Mouse (Mus musculus) liver, postnatal 0 days (tissue): ENCODE data around the gene Wdr60. TPM values are rescaled to one million over a fixed set of nuclear protein-coding genes. Genes with fewer than 3 reads are reported as not detected.
A peak's percentile ranks its signal among the peaks of the same experiment; 100 is the strongest.

Source experiments
- ATAC-seq: fragments of 200-750 bp; cut with Nextera tagmentation; 2 replicates; pipeline ENCODE4 v1.8.0; 2017; ENCODE audit warnings: mild to moderate bottlenecking, moderate library complexity
- DNase-seq: peaks from one replicate; pipeline ENCODE4 v3.0.0-alpha.2; 2016
- H3K27ac ChIP-seq: fragments of 300-500 bp; sonication (generic); 2 replicates; pipeline ENCODE4 v1.5.1; 2014; ENCODE audit warnings: antibody characterized with exemption, moderate library complexity, mild to moderate bottlenecking, low read depth
- H3K27me3 ChIP-seq: fragments of 300-500 bp; sonication (generic); 2 replicates; pipeline ENCODE4 v1.6.1; 2014; ENCODE audit warnings: low read length, control low read depth, mixed read lengths; ENCODE audit not compliant: insufficient read depth
- H3K36me3 ChIP-seq: fragments of 300-500 bp; sonication (generic); replicated peaks from 2 replicates; pipeline ENCODE4 v1.6.1; 2014; ENCODE audit warnings: mild to moderate bottlenecking, control low read depth, low read length, moderate library complexity, mixed read lengths; ENCODE audit not compliant: insufficient read depth
- H3K4me1 ChIP-seq: fragments of 300-500 bp; sonication (generic); 2 replicates; pipeline ENCODE4 v1.6.1; 2014; ENCODE audit warnings: antibody characterized with exemption, mild to moderate bottlenecking, control low read depth; ENCODE audit not compliant: insufficient read depth
- H3K4me2 ChIP-seq: fragments of 300-500 bp; sonication (generic); 2 replicates; pipeline ENCODE4 v1.6.1; 2014; ENCODE audit warnings: low read depth, mild to moderate bottlenecking, low read length, moderate library complexity, mixed read lengths
- H3K4me3 ChIP-seq: fragments of 300-500 bp; sonication (generic); 2 replicates; pipeline ENCODE4 v1.5.1; 2014; ENCODE audit warnings: low read depth, low read length
- H3K9ac ChIP-seq: fragments of 300-500 bp; sonication (generic); replicated peaks from 2 replicates; pipeline ENCODE4 v1.6.1; 2014; ENCODE audit warnings: mild to moderate bottlenecking, moderate library complexity
- H3K9me3 ChIP-seq: fragments of 300-500 bp; sonication (generic); 2 replicates; pipeline ENCODE4 v1.6.1; 2016; ENCODE audit warnings: mild to moderate bottlenecking, control low read depth, low read length, mixed read lengths
- CTCF ChIP-seq: sonication (generic); IDR thresholded peaks from 2 replicates; pipeline ENCODE4 v1.5.1; 2016; ENCODE audit warnings: antibody characterized with exemption, low read depth
- EP300 ChIP-seq: IDR thresholded peaks from 2 replicates; pipeline ENCODE4 v1.6.1; 2016; ENCODE audit warnings: antibody characterized with exemption, low read depth, mild to moderate bottlenecking
- WGBS: fragments of 180-500 bp; shearing (Covaris S2); extraction: QIAGEN DNeasy Blood & Tissue Kit; methylation state at CpG from one replicate; pipeline ENCODE4 v1.1.7; 2014; ENCODE audit not compliant: insufficient replicate concordance; 5-methylcytosine and 5-hydroxymethylcytosine counted together
- polyA plus RNA-seq: library from polyadenylated mRNA; unstranded; fragments of >200 nt; fragmentation: Nextera tagmentation; extraction: Ambion mirVana; gene quantifications from 2 replicates; pipeline ENCODE4 v1.2.1, GENCODE M21; 2015

The Wdr60 gene
- polyA plus RNA-seq, 1 experiment from 2014 or later: 4.2 TPM

GRCm38 (mm10) chr12:116183212-116183935 is 79.4 kb downstream of the Wdr60 start:
- no peaks in the 10 kb centered on the region for H3K27me3 ChIP-seq
- ATAC-seq: no peak

GRCm38 (mm10) chr12:116182376-116182775 is 80.4 kb downstream of the Wdr60 start:
- H3K9ac ChIP-seq: no peak overlapping the region
- no peaks in the 10 kb centered on the region for H3K27me3 ChIP-seq

More at GRCm38 (mm10) chr12:116183212-116183935, 79.4 kb downstream of the Wdr60 start:
- Histone ChIP-seq H3K9ac (no peak overlapping the region), H3K27ac (no peak overlapping the region), H3K4me1 (no peaks in the 10 kb centered on the region), H3K9me3 (no peaks in the 10 kb centered on the region), H3K36me3 (no peaks in the 10 kb centered on the region), H3K4me2 (no peak overlapping the region), H3K4me3 (no peak overlapping the region)
- no peak for DNase-seq
- 72% methylated on average over 6 of the region's 6 CpGs for whole genome bisulfite sequencing
- TF ChIP-seq EP300: no peak
- no peak for TF ChIP-seq CTCF

GRCm38 (mm10) chr12:116181436-116182050 is 81.3 kb downstream of the Wdr60 start:
- no peaks in the 10 kb centered on the region for H3K4me1 ChIP-seq

More at GRCm38 (mm10) chr12:116182376-116182775, 80.4 kb downstream of the Wdr60 start:
- H3K4me3 ChIP-seq: no peak overlapping the region
- H3K36me3 ChIP-seq: no peaks in the 10 kb centered on the region
- DNase-seq (no peak), ATAC-seq (no peak)
- no peak overlapping the region for H3K4me2 ChIP-seq
- no peaks in the 10 kb centered on the region for H3K9me3 ChIP-seq
- no peak overlapping the region for H3K27ac ChIP-seq
- H3K4me1 ChIP-seq: no peaks in the 10 kb centered on the region
- TF ChIP-seq EP300 (no peak), CTCF (no peak)

GRCm38 (mm10) chr12:116176930-116177329 is 85.9 kb downstream of the Wdr60 start:
- 66% methylated on average over 3 of the region's 3 CpGs for WGBS
- H3K27me3 ChIP-seq: no peaks in the 10 kb centered on the region
- no peak for ATAC-seq

More at GRCm38 (mm10) chr12:116181436-116182050, 81.3 kb downstream of the Wdr60 start:
- DNase-seq (no peak), ATAC-seq (no peak)
- Histone ChIP-seq H3K4me3 (no peak overlapping the region), H3K27me3 (no peaks in the 10 kb centered on the region), H3K9me3 (no peaks in the 10 kb centered on the region), H3K27ac (no peak overlapping the region), H3K9ac (no peak overlapping the region), H3K36me3 (no peaks in the 10 kb centered on the region), H3K4me2 (no peak overlapping the region)
- TF ChIP-seq EP300 (no peak), CTCF (no peak)
- WGBS: 64% methylated on average over 4 of the region's 4 CpGs

GRCm38 (mm10) chr12:116169666-116170065 is 93.2 kb downstream of the Wdr60 start:
- ATAC-seq: no peak
- H3K27ac ChIP-seq: no peak overlapping the region
- H3K36me3 ChIP-seq: no peaks in the 10 kb centered on the region
- DNase-seq: no peak
- no peak overlapping the region for H3K4me3 ChIP-seq
- H3K4me2 ChIP-seq: no peak overlapping the region
- H3K9me3 ChIP-seq: no peaks in the 10 kb centered on the region
- 47% methylated on average over 5 of the region's 5 CpGs for WGBS
- H3K27me3 ChIP-seq: no peaks in the 10 kb centered on the region
- H3K9ac ChIP-seq: no peak overlapping the region
- no peak for TF ChIP-seq CTCF
- TF ChIP-seq EP300: no peak
- H3K4me1 ChIP-seq: no peaks in the 10 kb centered on the region

More at GRCm38 (mm10) chr12:116176930-116177329, 85.9 kb downstream of the Wdr60 start:
- Histone ChIP-seq H3K4me2 (no peak overlapping the region), H3K9ac (no peak overlapping the region), H3K4me1 (no peaks in the 10 kb centered on the region), H3K36me3 (no peaks in the 10 kb centered on the region), H3K9me3 (no peaks in the 10 kb centered on the region), H3K27ac (no peak overlapping the region), H3K4me3 (no peak overlapping the region)
- TF ChIP-seq EP300 (no peak), CTCF (peak; percentile 70)
- DNase-seq: peak; percentile 30

GRCm38 (mm10) chr12:116165368-116165767 is 97.5 kb downstream of the Wdr60 start:
- DNase-seq (no peak), ATAC-seq (no peak)
- H3K27me3 ChIP-seq: no peaks in the 10 kb centered on the region
- no peak overlapping the region for H3K4me2 ChIP-seq
- no peak overlapping the region for H3K4me3 ChIP-seq
- H3K27ac ChIP-seq: no peak overlapping the region
- H3K4me1 ChIP-seq: no peaks in the 10 kb centered on the region
- no peak overlapping the region for H3K9ac ChIP-seq
- H3K36me3 ChIP-seq: no peaks in the 10 kb centered on the region
- TF ChIP-seq EP300 (no peak), CTCF (no peak)
- H3K9me3 ChIP-seq: no peaks in the 10 kb centered on the region

GRCm38 (mm10) chr12:116159695-116160094 is 103.1 kb downstream of the Wdr60 start:
- Histone ChIP-seq H3K4me1 (no peaks in the 10 kb centered on the region), H3K36me3 (no peaks in the 10 kb centered on the region), H3K4me2 (no peak overlapping the region), H3K9ac (no peak overlapping the region), H3K27me3 (no peaks in the 10 kb centered on the region), H3K9me3 (no peaks in the 10 kb centered on the region), H3K27ac (no peak overlapping the region), H3K4me3 (no peak overlapping the region)
- 74% methylated on average over 2 of the region's 2 CpGs for WGBS
- TF ChIP-seq EP300 (no peak), CTCF (no peak)
- DNase-seq (no peak), ATAC-seq (no peak)
